Mouse (Mus musculus) T-helper 1 cell (primary cell): ENCODE results near the gene Tff3.

Source experiments
- in situ Hi-C: fragments of 300-600 bp; cut with MboI, MseI; formaldehyde crosslinking; loops from one replicate; pipeline ENCODE4 v1.15.1; 2025; ENCODE audit warnings: high pct_unique_total_duplicates

Tff3 gene

GRCm38 (mm10) chr17:31129452-31129851 lies at the start of gene Tff3:
TSS of gene Tff3 (minus strand) at chr17:31129646.
- in situ Hi-C loops, result no loop called here

GRCm38 (mm10) chr17:31176321-31176720 lies 46.9 kb upstream of the Tff3 start:
- in situ Hi-C loops, result no loop called here

GRCm38 (mm10) chr17:31169796-31170195 lies 40.4 kb upstream of the Tff3 start:
- in situ Hi-C loops, result loop anchor here (10.0 kb wide), 1 partner anchor 645 kb away; no protein-coding TSS in a partner anchor

GRCm38 (mm10) chr17:31165127-31165526 lies 35.7 kb upstream of the Tff3 start, which contains the start of gene Tff1:
TSS of gene Tff1 (minus strand) at chr17:31165277.
- in situ Hi-C loops, result loop anchor here (10.0 kb wide), 1 partner anchor 650 kb away; no protein-coding TSS in a partner anchor

- in situ Hi-C loops, result loop anchor here (10.0 kb wide), 1 partner anchor 651 kb away; no protein-coding TSS in a partner anchor
Measured at GRCm38 (mm10) chr17:31163821-31164220, 34.4 kb upstream of the Tff3 start.

- in situ Hi-C loops, result loop anchor here (10.0 kb wide), 1 partner anchor 652 kb away; no protein-coding TSS in a partner anchor
Measured at GRCm38 (mm10) chr17:31162607-31163006, 33.2 kb upstream of the Tff3 start.

- in situ Hi-C loops, result loop anchor here (10.0 kb wide), 1 partner anchor 655 kb away; no protein-coding TSS in a partner anchor
Measured at GRCm38 (mm10) chr17:31160291-31160690, 30.8 kb upstream of the Tff3 start.

- in situ Hi-C loops, result no loop called here
Measured at GRCm38 (mm10) chr17:31157921-31158320, 28.5 kb upstream of the Tff3 start.

- in situ Hi-C loops, result no loop called here
Measured at GRCm38 (mm10) chr17:31153785-31154184, 24.3 kb upstream of the Tff3 start.

GRCm38 (mm10) chr17:31152966-31153499 lies 23.6 kb upstream of the Tff3 start:
- in situ Hi-C loops, result no loop called here

GRCm38 (mm10) chr17:31152512-31152911 lies 23.1 kb upstream of the Tff3 start:
- in situ Hi-C loops, result no loop called here

GRCm38 (mm10) chr17:31145998-31146397 lies 16.6 kb upstream of the Tff3 start:
- in situ Hi-C loops, result no loop called here

- in situ Hi-C loops, result loop anchor here (5.0 kb wide), 1 partner anchor 43 kb away; no protein-coding TSS in a partner anchor
Measured at GRCm38 (mm10) chr17:31144040-31145037, 14.9 kb upstream of the Tff3 start, which contains the start of gene Tff2. TSS of gene Tff2 (minus strand) at chr17:31144282.

GRCm38 (mm10) chr17:31142116-31142515 lies 12.7 kb upstream of the Tff3 start:
- in situ Hi-C loops, result loop anchor here (5.0 kb wide), 1 partner anchor 45 kb away; no protein-coding TSS in a partner anchor

- in situ Hi-C loops, result loop anchor here (10.0 kb wide), 1 partner anchor 116 kb away; no protein-coding TSS in a partner anchor
Measured at GRCm38 (mm10) chr17:31138398-31138797, 9.0 kb upstream of the Tff3 start.

GRCm38 (mm10) chr17:31136821-31137220 lies 7.4 kb upstream of the Tff3 start:
- in situ Hi-C loops, result loop anchor here (10.0 kb wide), 1 partner anchor 118 kb away; no protein-coding TSS in a partner anchor

GRCm38 (mm10) chr17:31136291-31136690 lies 6.8 kb upstream of the Tff3 start:
- in situ Hi-C loops, result loop anchor here (10.0 kb wide), 1 partner anchor 119 kb away; no protein-coding TSS in a partner anchor

- in situ Hi-C loops, result loop anchor here (10.0 kb wide), 1 partner anchor 120 kb away; no protein-coding TSS in a partner anchor
Measured at GRCm38 (mm10) chr17:31134913-31135312, 5.5 kb upstream of the Tff3 start.

GRCm38 (mm10) chr17:31133776-31134175 lies 4.3 kb upstream of the Tff3 start:
- in situ Hi-C loops, result loop anchor here (10.0 kb wide), 1 partner anchor 121 kb away; no protein-coding TSS in a partner anchor

- in situ Hi-C loops, result loop anchor here (10.0 kb wide), 1 partner anchor 123 kb away; no protein-coding TSS in a partner anchor
Measured at GRCm38 (mm10) chr17:31131269-31131821, 1.9 kb upstream of the Tff3 start.

- in situ Hi-C loops, result no loop called here
Measured at GRCm38 (mm10) chr17:31128708-31129318, 633 bp downstream of the Tff3 start.
